Mouse (Mus musculus) kidney, adult 11 months (tissue): ENCODE data around the gene Pitpnm3.
"Not testable (repeated sequence)": the region's sequence is repeated elsewhere in the genome, so short reads cannot be mapped to it uniquely, and the experiment has no call there.

ENCODE experiments used
- DNase-seq: peaks from one replicate; pipeline ENCODE4 v3.0.0; 2022

The Pitpnm3 gene

DNA sequence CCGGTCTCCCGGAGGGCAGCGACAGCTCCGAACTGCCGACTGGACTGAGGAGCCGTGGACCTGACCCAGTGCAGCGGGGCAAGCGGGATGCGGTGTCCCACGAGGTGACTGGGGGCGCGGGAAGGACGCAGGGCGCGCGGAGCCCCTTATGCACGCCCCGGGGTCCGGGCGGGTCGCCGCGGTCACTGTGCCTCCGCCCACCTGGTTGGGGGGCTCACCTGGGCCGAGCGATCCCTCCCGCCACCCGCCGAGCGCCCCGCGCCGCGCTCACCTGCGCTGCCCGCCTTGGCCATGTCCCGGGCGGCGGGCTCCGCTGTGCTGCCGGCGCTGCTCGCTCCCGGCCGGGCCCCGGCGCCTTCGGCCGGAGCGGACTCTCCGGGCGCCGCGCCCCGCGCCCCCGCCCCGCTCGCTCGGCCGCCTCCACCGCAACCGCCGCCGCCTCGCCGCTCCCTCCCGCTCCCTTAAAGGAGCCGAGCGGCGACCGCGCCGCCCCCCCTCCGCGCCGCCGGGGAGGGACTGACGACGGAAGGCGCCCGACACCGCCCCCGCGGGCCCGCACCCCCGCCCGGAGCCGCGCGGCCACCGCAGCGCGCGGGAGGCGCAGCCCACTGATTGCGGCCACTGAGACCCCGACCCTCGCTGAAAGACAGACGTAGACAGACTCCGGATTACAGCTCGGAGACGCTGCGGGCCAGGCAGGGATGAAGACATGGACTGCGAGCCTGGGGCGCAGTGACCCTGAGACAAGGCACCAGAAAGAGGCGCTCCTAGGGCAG, at the start of gene Pitpnm3:
Gene Pitpnm3, minus strand, starts transcription at position 396 of the 776 bp plus-strand sequence.
- DNase-seq = no peak

DNA sequence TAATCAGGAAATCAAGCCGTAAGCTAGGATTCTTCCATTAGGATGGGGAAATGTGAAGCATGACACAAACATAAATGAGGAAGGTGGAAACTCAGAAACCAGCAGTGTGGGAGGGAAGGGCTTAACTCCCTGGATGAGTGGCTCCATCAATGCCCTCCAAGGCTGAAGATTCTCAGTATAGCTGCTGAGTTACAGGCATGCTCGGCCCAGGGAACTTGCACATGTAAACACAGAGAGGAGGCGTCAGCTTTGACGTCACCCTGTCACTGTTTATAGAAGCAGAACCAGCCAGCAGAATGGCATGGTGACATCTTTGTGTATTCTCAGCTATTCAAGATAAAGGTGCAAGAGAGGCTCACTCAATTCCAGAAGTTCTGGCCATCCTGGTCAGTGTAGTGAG, 48.7 kb upstream of the Pitpnm3 start:
- no peak for DNase-seq

DNA sequence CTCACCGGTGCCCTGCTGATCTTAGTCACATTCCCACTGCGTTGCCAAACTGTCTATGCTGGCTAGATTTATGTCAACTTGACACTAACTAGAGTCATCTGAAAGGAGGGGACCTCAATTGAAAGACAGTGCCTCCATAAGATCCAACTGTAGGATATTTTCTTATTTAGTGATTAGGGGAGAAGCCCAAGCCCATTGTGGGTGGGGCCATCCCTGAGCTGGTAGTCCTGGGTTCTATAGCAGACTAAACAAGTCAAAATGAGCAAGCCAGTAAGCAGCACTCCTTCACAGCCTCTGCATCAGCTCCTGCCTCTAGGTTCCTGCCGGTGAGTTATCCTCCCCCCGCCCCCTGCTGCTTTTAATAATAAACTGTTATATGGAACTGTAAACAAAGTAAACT, 45.6 kb upstream of the Pitpnm3 start:
- no peak for DNase-seq

DNA sequence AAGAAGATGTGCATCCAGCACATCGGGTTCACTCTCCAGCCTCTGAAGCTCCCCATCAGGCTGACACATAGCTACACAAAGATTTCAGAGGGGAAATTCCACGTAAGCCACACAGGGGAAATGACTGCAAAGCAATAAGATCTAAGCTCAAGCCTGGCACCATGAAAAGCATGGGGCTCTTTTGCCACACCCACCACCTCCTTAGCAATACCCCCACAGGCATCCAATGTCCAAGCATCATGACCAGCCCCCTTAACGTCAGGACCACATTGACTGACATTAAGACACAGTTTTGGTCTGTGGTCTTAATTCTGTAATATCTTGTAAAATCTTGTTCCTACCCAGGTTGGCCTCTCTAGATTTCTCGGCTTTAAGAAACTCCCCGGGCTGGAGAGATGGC, 45.0 kb upstream of the Pitpnm3 start:
- no peak for DNase-seq

DNA sequence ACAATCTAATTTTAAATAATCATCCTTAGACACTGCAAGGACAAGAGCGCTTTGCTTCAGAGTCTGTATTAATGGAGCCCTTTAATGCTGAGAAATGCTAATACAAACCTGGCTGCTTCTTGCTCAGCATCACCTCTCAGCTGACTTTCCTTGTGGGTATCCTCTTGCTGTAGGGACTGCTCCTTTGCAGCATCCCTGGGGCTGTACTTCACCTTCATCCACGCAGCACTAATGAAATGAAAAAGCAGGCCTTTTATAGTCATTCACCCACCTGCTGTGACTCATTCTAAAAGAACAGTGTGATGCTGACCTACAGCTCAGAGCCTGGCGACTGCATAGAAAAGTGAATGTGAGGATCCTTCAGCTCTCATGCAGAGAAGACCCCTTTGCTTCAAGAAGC, 41.0 kb upstream of the Pitpnm3 start:
- no peak for DNase-seq

DNA sequence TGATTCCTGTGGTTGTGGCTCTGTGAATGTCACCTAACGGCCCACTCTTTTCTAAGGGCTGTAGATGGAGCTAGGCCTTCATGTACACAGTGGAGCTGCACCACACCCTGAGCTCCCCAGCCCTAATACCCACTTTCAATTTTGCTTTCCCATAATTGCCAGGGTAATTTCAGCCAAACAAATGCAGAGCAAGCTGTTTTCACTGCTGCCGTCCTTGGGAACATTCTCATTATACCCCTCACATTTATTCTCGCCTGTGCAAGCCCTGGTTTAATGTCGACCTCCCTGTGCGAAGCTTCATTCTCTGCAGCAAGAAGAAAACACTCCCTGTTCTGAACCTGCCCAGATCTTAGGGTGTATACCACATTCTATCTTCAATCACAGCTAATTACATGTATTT, 40.4 kb upstream of the Pitpnm3 start:
- DNase-seq = no peak

DNA sequence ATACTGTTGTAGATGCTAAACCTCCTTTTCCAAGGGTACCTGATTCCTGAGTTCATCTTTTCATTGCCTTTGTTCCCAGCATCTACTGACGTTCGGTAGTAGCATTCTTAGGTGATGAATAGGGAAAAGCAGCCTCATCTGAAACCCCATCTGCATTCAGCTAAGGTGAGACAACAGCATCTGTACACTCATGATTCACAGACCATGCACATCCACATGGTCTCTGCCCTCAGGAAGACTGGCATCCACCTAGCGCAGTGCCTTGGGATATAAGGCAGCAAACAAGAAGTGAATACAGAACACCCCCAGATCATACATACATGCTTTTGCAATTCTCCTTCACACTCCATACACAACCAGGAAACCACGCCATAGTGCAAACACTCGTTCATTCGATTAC, 39.1 kb upstream of the Pitpnm3 start:
- DNase-seq = no peak

DNA sequence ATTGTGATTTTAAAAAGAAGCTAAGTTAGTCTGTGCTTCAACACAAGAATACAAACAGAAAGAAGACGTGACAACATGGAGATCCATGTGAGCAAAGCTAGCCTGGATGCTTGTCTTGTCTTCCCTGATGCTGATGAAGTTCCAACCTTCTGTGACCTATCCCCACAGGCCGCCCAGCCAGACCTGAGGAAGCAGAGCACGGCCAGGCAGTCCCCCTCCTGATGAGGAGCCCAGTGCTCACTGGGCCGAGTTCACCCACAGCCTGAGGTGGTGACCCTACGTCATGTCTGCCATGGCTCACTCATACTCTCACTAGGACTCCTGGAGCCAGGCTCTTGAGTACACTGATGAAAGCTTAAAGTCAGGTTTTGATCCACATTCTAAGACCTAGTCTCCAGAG, 37.9 kb upstream of the Pitpnm3 start:
- DNase-seq = no peak

DNA sequence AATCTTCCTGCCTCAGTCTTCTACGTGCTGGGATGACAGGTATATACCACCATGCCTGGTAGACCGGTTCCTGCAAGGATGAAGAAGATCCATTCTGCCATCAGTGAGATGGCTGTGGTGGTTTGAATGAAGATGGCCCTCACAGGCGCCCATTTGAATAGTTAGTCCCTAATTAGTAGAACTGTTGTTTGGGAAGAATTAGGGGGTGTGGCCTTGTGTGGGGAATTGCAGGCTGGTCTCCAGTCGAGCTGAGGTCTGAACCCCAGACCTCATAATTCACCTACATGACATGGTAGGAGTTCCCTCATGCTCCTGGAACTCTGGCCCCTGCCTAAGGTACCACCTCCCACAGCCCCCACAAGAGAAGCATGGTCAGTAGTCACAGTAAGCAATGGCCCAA, 36.3 kb upstream of the Pitpnm3 start:
- not testable (repeated sequence) for DNase-seq

DNA sequence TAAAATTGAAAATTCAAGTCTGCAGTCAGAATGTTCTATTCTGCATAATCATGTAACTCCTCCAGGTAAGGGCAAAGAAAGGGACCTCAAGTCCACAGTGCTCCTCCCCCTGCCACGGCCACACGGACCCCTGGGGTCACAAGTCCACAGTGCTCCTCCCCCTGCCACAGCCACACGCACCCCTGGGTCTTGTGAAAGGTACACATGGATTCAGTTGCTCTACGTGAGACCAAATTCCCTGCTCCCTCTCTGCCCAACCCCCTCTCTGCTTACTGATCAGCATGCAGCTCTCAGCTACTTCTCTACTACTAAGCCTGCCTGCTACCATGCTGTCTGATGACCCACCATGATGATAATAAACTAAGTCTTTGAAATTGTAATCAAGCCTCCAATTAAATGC, 34.3 kb upstream of the Pitpnm3 start:
- no peak for DNase-seq

DNA sequence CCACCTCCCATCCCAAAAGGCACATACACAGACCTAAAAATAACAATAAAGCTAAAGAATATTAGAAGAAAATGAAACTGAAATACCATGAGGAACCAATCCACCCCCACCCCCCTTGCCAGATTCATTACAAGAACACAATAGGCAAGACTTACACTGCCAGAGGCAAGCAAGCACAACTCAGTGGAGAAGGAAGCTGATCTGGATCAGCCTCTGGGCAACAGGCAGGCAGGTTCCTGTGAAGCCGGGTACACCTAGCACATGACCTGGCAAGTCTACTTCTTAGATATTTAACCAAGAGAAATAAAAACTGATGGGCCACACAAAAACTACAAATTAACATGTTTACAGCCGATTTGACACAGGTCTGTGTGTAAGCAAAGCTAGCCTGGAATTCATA, 27.6 kb upstream of the Pitpnm3 start:
- DNase-seq = no peak

DNA sequence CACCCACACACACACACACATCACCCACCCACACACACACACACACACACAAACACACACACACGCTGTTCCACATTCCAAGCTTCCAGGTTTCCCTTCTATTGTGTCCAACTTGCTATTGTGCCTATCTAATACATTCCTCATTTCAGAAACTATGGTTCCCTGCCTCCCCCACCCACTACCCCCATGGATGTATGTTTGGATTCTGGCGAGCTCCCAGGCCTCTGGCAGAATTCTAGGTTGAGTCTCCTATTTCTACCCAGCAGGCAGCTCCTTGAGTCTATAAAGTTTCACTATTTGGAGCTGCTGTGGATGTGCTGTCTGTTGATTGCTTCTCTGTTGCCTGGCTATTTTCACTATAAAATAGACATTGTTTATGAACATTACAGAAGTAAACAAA, 21.0 kb upstream of the Pitpnm3 start:
- DNase-seq = no peak

DNA sequence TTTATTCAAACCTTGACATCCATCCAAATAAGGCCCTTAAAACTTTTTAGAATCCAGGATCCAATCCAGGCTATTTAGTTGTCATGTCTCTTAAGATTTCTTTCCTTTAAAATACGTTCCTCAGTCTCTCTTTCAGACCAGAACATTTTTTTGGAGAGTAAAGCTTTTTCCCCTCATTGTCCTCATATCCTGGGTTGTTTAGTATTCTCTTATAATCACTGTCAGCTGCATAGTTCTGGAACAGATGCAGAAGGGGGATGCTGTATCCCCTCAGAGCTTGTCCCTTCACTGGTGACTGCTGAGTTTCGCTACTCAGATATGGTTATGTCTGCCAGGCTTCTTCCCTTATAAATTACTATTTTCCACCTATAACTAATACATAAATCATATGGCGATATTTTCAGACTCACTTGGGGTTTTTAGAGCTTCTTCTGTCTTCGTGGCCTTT, 20.4 kb upstream of the Pitpnm3 start:
- DNase-seq = no peak

DNA sequence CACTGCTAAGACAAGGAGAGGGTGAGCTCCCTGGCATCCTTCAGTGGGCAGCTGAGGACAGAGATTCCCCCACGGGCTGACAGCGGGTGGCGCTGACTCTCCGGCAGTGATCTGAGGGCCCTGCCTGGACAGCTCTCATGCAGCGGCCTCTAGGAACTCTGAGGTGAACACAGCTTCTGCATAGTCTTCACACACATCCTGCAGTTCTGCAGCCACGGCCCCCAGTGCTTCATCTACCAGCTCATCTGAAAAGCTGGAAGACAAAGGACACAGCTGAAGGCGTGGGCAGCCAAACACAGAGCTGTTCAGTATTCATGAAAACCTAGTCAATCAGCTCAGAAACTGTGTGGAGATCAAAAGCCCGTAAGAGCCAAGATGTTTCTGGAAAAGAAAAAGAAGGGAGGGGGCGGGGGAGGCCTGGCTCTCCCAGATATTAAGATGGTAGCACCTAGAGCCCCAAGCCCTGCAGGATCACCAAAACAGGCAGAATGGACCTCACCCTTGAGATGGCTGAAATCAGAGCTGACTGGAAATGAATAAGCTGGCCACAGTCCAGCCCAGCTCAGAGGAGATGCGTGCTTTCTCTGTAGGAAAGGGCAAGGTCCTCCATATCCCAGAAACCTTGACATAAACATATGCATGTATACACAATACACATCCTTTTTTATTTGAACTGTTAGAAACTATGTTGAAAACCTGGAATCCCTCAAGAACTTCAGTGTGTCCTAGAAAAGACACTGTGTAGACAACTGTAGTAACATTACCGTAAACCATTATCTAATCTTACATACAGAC, 19.8 kb upstream of the Pitpnm3 start:
- DNase-seq = no peak

DNA sequence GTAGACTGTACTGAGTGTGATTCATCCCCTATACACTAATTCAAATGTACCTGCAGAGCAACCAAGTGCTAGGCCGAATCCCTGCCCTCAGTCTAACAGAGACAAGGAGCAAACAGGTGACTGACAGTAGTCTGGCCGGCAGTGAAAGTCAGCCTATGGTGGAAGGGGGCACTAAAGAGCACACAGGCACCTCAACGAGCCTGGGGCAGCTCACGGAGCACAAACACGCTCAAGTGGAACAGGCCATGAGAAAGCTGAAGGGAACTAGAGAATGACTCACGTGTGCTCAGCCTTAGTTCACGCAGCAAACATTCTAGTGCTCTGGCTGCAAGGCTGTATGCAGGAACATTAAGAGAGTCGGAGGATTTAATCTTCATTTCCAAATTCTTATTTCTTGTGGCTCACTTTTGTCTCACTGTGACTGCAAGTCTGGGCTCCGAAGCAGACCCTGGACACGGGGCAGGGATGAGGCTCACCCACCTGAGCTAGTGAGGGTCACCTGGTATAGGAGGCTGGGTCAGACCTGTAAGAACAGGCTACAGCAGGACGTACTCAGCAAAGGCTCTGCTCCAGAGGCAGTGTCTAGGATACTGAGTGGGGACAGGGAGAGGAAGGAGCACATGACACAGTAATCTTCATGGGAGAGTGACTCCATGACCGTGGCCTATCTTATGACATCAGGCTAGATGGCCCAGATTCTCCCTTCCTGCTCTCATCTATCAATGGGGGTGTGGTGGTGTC, 17.7 kb upstream of the Pitpnm3 start:
- no peak for DNase-seq

DNA sequence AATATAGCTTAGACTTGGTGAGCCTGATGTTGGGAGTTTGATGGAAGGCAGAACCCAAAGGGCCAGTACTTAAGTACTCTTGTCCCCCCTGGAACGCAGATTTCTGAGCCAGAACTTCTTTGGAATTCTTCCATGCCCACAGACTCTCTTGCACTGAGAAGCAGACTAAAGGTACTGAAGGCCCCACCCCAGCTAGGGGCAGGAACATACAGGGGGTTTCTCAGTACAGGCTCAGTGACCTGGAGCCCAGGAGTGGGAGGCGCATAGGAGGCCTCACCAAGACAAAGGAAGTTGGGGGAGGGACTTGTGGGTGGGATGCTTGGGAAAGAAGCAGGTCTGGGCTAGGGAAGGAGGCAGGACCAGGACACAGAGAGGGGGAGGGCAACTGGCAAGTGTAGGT, 15.5 kb upstream of the Pitpnm3 start:
- DNase-seq = no peak

DNA sequence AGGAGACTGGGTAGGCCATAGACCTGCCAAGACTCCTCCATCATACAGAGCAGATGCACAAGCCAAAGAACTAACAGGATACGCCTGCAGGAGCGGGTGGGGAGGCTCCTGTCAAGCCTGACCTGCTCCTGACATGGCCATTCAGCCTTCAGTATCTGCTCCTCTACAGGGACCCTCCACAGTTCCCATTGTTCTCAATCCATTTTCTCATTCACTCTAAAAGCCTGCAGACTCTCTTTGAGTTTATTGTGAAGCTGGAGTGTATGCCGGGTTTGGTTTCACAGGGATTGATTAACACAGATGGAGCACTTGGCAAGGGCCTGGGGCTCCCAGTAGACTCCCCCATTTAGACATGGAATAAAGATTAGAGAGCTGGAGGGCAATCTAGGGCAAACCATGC, 12.3 kb upstream of the Pitpnm3 start:
- no peak for DNase-seq

DNA sequence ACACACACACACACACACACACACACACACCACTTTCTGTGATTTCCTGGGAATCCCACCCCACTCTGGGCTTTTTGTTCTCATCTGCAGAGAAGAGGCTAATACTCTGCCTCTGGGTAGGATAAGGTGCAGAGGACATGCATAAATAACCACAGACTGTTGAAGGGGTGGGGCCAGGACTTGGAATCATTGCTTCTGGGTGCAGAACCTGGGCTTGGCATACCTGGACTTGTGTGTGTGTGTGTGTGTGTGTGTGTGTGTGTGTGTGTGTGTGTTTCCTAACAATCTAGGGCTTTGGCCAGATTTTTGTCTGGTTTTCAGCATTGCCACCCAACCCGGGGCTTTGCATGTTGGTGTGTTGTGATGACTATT, 10.3 kb upstream of the Pitpnm3 start:
- DNase-seq = peak; percentile 53

DNA sequence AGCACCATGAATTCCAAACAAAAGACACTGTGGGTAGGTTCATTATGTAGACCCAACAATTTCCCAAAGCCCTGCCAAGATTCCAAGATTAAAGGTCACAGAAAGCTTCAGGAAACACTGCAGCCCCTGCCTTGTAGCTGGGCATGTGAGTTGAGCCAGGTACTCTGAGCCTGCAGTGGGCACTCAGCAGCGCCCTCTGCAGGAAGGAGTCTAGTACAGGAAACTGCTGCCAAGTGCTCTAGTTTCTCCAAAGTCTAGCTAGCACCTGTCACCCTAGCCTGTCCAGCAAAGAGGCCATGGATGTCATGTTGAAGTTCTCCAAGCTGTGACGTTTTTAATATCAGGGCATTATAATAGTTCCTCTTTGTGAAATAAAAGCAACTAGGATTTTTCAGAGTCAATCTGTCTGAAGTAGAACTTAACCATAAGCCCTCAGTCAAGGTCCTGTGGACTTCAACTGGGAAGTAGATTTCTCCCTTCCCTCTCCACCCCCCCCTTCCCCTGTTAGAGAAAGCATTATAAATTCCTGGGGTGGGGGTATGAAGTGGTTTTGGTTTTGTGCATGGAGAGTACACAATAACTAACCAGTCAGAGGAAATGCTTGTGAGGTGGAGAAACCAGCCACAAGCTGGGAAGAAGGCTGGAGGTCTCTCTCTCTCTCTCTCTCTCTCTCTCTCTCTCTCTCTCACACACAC, 9.8 kb upstream of the Pitpnm3 start:
- DNase-seq = peak; percentile 56

DNA sequence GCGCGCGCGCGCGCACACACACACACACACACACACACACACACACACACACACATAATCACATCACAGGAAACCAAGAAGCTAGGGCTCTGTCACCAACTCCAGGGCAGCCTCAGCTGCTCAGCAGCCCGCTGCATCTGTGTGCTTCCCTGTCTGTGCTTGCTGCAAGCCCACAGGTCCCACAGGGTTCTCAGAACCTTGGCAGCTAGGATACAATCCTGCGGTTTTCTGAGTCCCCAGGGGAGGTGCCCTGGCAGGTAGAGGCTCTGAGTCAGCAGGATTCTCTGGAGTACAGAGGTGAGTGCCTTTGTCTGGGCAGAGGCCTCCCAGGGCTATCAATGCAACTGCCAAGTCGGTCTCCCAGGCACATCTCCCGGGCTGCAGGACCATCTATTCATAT, 7.3 kb upstream of the Pitpnm3 start:
- peak; percentile 51 for DNase-seq

DNA sequence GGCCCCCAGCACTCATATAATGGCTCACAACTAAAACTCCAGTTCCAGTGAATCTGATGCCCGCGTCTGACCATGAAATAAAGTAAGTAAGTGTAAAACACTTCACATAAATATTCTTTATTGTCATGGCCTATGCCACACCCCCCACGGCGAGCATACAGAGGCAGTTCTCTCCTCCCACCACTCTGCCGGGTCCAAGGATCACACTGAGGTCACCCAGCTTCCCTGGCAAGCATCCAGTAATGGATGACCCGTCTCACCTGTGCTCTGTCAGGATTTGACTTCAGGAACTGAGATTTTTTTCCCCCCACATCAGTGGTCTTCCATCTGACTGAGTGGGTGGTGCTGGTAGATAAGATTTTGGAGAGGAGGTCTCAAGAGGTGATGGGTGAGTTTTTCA, 4.6 kb upstream of the Pitpnm3 start:
- no peak for DNase-seq

DNA sequence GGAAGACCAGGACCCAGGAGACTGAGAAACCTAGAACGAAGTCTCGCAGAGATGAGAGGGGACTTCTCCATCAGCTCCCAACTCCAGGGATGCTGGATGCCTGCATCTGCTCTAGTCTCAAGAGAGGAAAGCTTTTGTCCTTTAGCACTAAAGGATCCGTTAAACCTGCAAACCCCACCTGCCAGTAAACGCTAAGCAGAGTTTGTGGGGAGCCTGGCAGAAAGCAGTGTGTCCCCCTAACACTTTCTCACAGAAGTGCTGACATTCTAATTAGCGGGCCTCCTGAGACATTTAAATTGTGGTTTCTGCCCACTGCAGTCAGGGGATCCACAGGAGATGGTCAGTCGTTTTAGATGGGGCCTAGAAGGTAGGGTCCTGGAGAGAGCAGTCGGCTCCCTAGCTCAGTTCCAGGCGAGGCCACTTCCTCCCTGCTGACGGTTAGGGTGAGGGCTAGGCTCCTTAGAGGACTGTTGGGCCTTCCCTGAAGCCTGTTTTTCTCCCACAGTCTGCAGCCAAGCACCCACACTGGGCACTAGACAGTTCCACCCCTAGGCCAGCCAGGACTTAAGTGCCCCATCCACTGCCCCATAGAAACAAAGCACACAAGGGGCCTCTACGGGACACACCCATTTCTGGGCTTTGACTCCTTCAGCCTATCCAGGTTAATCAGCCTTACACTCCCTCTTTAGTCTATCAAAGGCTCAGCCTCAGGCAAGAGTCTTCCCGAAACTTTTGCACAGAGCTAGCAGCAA, 829 bp upstream of the Pitpnm3 start:
- DNase-seq = no peak
